Mouse (Mus musculus) macrophage (primary cell): ENCODE results near the gene Guca1a. TPM values are rescaled to one million over a fixed set of nuclear protein-coding genes. Genes with fewer than 3 reads are reported as not detected.
"Not testable (repeated sequence)": the region's sequence is repeated elsewhere in the genome, so short reads cannot be mapped to it uniquely, and the experiment has no call there.

Experiments used
- H3K27ac ChIP-seq: fragments of 350-480 bp; formaldehyde crosslinking; 2 replicates; pipeline ENCODE4 v1.9.0; 2021
- H3K36me3 ChIP-seq: fragments of 350-480 bp; formaldehyde crosslinking; 2 replicates; pipeline ENCODE4 v1.9.0; 2021; ENCODE audit errors: inconsistent target
- H3K4me3 ChIP-seq: fragments of 350-480 bp; formaldehyde crosslinking; 2 replicates; pipeline ENCODE4 v1.9.0; 2021; ENCODE audit errors: inconsistent target
- H3K79me2 ChIP-seq: fragments of 350-480 bp; formaldehyde crosslinking; 2 replicates; pipeline ENCODE4 v1.9.0; 2021; ENCODE audit errors: inconsistent target
- WGBS: methylation state at CpG from one replicate; pipeline ENCODE4 v1.1.7; 2026; ENCODE audit warnings: inconsistent platforms; ENCODE audit not compliant: missing documents; 5-methylcytosine and 5-hydroxymethylcytosine counted together
- polyA plus RNA-seq: library from polyadenylated mRNA; stranded (reverse); fragments of 250-400 nt; gene quantifications from 3 replicates; pipeline ENCODE4 v1.2.4, GENCODE M21; 2018; ENCODE audit warnings: inconsistent platforms

The Guca1a gene
- polyA plus RNA-seq, 1 experiment from 2014 or later, result 2.7 TPM

GRCm38 (mm10) chr17:47436156-47436906, 35.9 kb upstream of the Guca1a start, which contains the start of gene AI661453:
Gene AI661453 (plus strand): TSS chr17:47436615.
- H3K79me2 ChIP-seq, result no peaks in the 10 kb centered on the region
- WGBS, result 2% methylated on average over 41 of the region's 45 CpGs
- H3K36me3 ChIP-seq, result no peaks in the 10 kb centered on the region
- H3K27ac ChIP-seq, result no peak within 1 kb of the TSS
- peak within 1 kb of the TSS; percentile 29 for H3K4me3 ChIP-seq

GRCm38 (mm10) chr17:47430815-47431214, 30.4 kb upstream of the Guca1a start:
- Histone ChIP-seq H3K36me3 (no peaks in the 10 kb centered on the region), H3K27ac (no peak overlapping the region), H3K79me2 (no peaks in the 10 kb centered on the region), H3K4me3 (no peak overlapping the region)
- WGBS, result 56% methylated on average over 3 of the region's 5 CpGs

GRCm38 (mm10) chr17:47428831-47429304, 28.5 kb upstream of the Guca1a start:
- H3K4me3 ChIP-seq, result no peak overlapping the region
- WGBS, result 25% methylated on average over 8 of the region's 8 CpGs
- H3K79me2 ChIP-seq, result no peaks in the 10 kb centered on the region
- H3K36me3 ChIP-seq, result no peaks in the 10 kb centered on the region
- H3K27ac ChIP-seq, result no peak overlapping the region

DNA sequence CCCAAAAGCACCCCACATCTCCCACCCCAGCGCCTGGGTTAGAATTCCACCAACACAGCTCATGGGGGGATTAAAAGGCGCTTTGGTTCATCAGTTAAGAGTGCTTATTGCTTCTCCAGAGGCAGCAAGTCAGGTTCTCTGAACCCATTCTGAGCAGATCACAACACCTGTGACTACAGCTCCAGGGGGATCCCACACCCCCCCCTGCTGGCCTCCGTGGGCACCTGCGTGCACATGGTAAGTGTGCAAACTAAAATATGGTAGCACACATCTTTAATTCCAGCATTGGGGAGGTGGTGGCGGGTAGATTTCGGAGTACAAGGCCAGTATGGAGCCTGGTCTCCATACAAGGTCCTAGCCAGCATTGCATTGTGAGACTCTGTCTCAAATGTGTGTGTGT, 26.9 kb upstream of the Guca1a start:
- H3K79me2 ChIP-seq, result no peaks in the 10 kb centered on the region
- no peak overlapping the region for H3K4me3 ChIP-seq
- H3K36me3 ChIP-seq, result no peaks in the 10 kb centered on the region
- H3K27ac ChIP-seq, result no peak overlapping the region
- WGBS, result 89% methylated on average over 5 of the region's 6 CpGs

GRCm38 (mm10) chr17:47424186-47424585, 23.8 kb upstream of the Guca1a start:
- H3K79me2 ChIP-seq, result no peaks in the 10 kb centered on the region
- H3K4me3 ChIP-seq, result no peak overlapping the region

GRCm38 (mm10) chr17:47422616-47423015, 22.2 kb upstream of the Guca1a start:
- H3K79me2 ChIP-seq, H3K4me3 ChIP-seq, H3K36me3 ChIP-seq, H3K27ac ChIP-seq: not testable (repeated sequence)
- 71% methylated on average over 1 of the region's 1 CpGs for WGBS

More at GRCm38 (mm10) chr17:47424186-47424585, 23.8 kb upstream of the Guca1a start:
- Histone ChIP-seq H3K27ac (no peak overlapping the region), H3K36me3 (no peaks in the 10 kb centered on the region)
- WGBS, result 76% methylated on average over 6 of the region's 6 CpGs

GRCm38 (mm10) chr17:47421566-47421965, 21.2 kb upstream of the Guca1a start:
- Histone ChIP-seq H3K27ac (no peak overlapping the region), H3K4me3 (no peak overlapping the region), H3K36me3 (no peaks in the 10 kb centered on the region), H3K79me2 (no peaks in the 10 kb centered on the region)
- WGBS, result 88% methylated on average over 3 of the region's 3 CpGs

GRCm38 (mm10) chr17:47420195-47420594, 19.8 kb upstream of the Guca1a start:
- H3K36me3 ChIP-seq, result no peaks in the 10 kb centered on the region
- no peak overlapping the region for H3K4me3 ChIP-seq
- H3K27ac ChIP-seq, result no peak overlapping the region
- no peaks in the 10 kb centered on the region for H3K79me2 ChIP-seq
- 96% methylated on average over 2 of the region's 2 CpGs for WGBS

GRCm38 (mm10) chr17:47409897-47410861, 9.8 kb upstream of the Guca1a start:
- not testable (repeated sequence) for H3K36me3 ChIP-seq, H3K4me3 ChIP-seq, H3K79me2 ChIP-seq, H3K27ac ChIP-seq
- WGBS, result 6% methylated on average over 74 of the region's 74 CpGs

DNA sequence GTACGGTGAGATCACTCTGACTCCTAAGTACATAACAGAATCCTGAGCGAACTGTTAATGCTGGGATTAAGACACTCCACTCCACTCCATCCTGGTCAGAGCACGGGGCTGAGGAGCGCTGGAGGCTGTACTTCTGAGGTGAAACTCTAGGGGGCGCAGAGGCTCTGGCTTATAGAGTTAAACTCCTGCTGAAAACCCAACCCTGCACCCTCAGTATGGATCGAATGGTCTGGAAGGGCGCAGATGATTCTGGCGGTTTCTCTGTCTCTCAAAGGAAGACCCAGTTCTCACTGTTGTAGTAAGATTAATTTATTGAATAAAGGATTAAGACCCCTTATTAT, 8.1 kb upstream of the Guca1a start:
- Histone ChIP-seq H3K27ac (no peak overlapping the region), H3K36me3 (no peaks in the 10 kb centered on the region), H3K79me2 (no peaks in the 10 kb centered on the region), H3K4me3 (no peak overlapping the region)
- WGBS, result 18% methylated on average over 8 of the region's 8 CpGs

DNA sequence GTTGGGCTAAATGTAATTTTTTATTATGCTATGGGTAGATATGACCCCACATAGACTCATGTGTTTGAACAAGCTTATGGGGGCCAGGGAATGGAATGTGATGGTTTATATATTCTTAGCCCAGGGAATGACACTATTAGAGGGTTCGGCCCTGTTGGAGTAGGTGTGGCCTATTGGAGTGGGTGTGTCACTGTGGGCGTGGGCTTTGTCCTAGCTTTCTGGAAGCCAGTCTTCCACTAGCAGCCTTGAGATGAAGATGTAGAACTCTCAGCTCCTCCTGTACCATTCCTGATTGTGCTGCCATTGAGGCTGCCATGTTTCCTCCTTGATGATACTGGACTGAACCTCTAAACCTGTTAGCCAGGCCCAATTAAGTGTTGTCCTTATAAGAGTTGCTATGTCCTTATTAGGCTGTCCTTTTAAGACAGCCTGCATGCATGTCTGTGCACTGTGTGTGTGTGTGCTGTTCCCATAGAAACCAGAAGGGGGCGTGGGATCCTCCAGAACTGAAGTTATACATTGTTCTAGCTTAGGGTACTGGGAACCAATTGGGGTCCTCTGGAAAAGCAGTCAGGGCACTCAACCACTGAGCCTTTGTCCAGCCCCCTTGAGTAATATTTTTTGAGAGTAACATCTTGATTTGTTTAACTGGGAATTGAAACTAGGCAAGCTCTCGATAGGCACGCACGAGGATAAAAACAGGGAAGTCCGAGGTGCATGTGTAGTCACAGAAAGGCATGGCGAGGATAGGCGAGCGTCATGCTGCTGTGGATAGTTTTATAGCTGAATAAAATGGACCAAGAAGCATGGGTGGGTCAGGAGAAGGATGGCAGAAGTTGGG, 7.6 kb upstream of the Guca1a start:
- WGBS, result 35% methylated on average over 10 of the region's 10 CpGs
- H3K4me3 ChIP-seq, result no peak overlapping the region
- H3K36me3 ChIP-seq, result no peaks in the 10 kb centered on the region
- H3K27ac ChIP-seq, result no peak overlapping the region
- H3K79me2 ChIP-seq, result no peaks in the 10 kb centered on the region

DNA sequence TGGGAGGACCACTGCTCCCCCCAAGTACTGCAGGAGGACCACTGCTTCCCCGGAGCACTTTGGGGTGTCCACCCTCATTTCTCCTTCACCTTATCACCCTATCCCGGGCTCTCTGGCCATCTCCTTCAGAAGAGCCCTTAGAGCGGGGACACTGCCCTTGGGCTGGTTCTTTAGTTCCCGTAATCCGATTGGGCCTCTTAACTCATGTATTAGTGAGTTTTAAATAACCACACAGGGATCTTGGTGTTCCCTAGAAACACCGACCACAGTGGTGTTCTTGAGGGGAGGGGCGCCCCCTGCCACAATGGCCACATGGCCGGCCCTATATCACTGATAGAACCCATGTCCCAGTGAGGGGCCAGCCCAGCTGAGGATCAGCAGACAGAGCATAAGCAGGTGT, 1.3 kb downstream of the Guca1a start:
- Histone ChIP-seq H3K36me3 (no peaks in the 10 kb centered on the region), H3K27ac (no peak overlapping the region), H3K79me2 (no peaks in the 10 kb centered on the region), H3K4me3 (no peak overlapping the region)
- WGBS, result 88% methylated on average over 8 of the region's 8 CpGs

- Histone ChIP-seq H3K79me2 (no peaks in the 10 kb centered on the region), H3K27ac (peak overlapping the region; percentile 62), H3K4me3 (peak overlapping the region; percentile 54), H3K36me3 (no peaks in the 10 kb centered on the region)
- 0% methylated on average over 17 of the region's 20 CpGs for WGBS
These were observed 4.9 kb downstream of the Guca1a start for GRCm38 (mm10) chr17:47395376-47395913.
